Mouse (Mus musculus) right cerebral cortex, postnatal 36 days (tissue): ENCODE measurements around the gene Psmf1.

Experiments used
- DNase-seq, 2 experiments: peaks; one replicate each; pipeline ENCODE4 v3.0.0; 2022; ENCODE audit warnings: low spot score in 2 of 2, mixed read lengths in 1 of 2

Psmf1 gene

GRCm38 (mm10) chr2:151735422-151735821 lies 8.6 kb downstream of the Psmf1 start:
- DNase-seq: no peak

DNA sequence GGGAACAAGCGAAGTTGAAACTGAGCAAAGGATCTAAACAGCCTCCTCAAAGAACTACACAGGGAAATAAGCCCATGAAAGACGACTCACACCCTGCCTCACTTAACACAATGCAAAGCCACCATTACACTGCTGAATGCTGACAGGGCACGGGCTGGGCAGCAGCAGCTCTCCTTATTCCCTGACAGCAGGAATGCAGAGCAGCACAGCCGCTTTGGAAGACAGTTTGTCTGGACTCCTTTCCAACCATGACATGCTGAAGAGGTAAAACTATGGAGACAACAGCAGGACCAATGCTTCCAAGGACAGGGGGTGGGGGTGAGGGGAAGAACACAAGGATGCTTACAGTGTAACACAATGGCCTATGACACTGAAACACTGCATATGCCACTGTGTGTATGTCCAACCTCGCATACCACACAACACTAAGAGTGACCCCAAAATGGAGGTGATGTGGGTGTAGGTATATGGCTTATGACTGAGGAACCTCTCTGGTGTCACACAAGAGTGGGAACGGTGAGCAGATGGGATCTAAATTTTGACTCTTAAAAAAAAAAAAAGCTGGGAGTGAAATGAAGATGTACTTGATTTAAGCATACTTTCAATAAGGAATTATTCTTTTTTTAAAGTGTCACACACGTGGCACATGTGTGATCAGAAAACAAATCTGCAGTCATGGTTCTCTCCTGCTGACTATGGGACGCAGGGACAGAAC lies 10.7 kb downstream of the Psmf1 start:
- DNase-seq: no peak

- DNase-seq: no peak
Observed at GRCm38 (mm10) chr2:151724094-151724493, 19.9 kb downstream of the Psmf1 start.

DNA sequence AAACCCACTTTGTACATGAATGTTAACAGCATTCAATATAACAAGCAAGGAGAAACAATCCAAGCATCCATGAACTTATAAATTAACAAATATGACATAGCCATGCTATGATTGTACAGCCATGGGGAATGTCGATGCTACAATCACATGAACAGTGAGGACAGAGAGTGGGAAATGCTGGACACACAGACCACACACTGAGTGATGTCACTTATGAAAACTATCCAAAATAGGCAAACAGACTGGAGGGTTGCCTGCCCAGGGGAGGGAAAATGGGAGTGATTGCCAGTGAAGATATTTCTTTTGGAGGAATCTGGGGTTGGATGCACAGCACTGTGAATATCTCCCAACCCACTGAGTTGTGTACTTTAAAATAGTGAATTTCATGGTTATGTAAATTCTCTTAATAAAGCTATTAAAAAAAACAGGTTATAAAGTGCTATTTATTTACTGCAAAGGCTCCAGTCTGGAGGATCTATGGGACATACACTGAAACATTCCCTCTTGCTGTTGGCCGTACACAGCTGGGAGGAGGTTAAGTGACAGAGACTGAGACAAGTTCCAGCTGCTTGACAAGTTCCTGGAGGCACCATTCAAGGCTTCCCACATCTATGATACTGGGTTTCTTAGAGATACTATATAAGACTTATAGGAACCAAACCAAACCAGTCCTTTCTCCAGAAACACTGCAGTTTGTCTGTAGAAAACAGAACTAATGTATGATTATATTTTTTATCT lies 27.5 kb downstream of the Psmf1 start:
- no peak for DNase-seq

- DNase-seq: peak; percentile 40 to 71
Observed at GRCm38 (mm10) chr2:151715526-151715925, 28.5 kb downstream of the Psmf1 start.

DNA sequence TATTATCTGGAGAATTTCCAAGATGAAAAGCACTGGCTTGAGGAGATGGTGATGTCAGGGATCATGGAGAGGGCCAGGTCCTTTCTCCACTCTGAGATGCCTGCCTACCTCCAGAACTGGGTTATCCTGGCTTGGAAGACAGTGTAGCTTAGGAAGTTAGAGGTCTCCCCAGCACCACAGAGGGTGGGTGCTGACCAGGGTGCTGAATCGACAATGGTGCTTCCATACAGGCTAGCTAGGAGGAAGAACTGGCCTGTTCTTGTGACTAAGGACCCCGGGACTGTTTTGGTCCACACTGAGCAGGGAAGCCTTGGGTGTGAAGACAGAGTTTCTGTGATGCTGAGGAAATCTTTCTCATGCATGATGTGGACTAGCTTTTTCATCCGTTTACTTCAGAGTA lies 31.3 kb downstream of the Psmf1 start:
- no peak for DNase-seq

DNA sequence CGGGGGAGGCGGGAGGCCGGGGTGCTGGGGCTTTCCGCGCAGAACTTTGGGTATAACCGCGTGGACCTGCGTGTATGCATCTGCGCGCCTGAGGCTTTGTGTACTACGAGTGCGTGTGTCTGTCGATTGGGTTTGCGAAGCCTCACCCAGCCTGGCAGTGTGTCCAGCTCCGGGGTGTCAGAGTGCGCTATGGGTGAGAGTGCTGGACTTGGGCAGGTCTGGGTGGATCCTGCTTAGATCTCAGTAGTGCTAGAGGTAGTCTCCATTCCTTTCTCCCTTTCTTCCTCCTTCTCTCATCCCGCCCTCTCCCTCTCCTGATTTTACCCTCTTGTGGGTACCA lies 41.2 kb downstream of the Psmf1 start:
- DNase-seq: peak in 1 of 2 experiments; percentile 16

DNA sequence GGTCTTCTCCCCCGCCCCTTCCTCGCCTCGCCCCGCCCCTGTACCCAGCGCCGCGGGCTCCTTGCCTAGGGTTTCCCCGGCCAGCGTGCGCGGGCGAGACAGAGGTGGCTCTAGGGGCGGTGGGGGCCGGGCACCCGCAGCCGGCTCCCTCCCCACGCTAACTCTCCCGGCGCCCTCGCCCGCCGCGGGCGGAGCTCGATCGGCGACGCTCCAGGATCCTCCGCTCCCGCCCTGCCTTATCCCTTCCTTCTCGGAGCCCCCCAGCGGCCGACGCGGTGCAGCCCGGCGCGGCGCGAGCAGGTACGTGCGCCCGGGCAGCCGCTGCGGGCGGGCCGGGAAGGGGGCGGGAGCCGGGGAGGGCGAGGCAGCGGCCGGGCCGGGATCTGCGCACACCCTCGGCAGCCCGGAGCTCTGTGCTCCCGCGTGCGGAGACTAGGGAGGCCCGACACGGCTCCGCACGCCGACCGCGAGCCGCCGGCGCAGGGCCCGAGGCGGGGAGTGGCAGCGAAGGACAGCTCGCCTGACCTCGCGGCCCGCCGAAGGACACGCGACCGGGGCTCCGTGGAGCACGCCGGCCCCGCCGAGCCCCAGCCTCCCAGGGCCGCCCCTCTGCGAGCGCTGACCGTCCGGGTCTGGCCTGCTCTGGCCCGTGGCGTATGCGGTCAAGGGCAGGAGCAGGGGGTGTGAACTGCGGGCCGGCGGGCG lies 41.7 kb downstream of the Psmf1 start:
- DNase-seq: peak in 1 of 2 experiments; percentile 29

- DNase-seq: no peak
Observed at GRCm38 (mm10) chr2:151701231-151702145, 42.5 kb downstream of the Psmf1 start, which contains the start of gene Tmem74b. TSS of gene Tmem74b (plus strand) at chr2:151702008.

GRCm38 (mm10) chr2:151682976-151683375 lies 61.0 kb downstream of the Psmf1 start:
- DNase-seq: no peak

GRCm38 (mm10) chr2:151682357-151682756 lies 61.6 kb downstream of the Psmf1 start:
- DNase-seq: no peak

DNA sequence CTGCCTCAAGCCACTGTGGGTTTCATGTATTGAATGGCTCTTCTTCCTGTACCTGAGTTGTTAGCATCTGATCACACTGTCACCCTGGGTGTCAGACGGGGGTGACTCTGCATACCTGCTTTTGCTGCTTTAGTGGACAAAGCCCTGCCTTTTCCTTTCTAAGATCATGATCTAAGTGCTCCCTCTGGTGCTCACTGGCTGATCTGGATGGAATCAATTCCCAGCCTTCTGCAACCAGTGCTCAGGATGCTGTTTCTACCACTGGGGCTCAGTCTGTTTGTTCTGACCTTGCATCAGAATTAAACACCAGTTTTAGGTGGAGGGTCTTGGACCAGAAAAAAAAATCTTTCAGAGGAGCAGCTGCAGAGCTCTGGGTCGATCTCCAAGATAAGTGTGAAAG lies 67.8 kb downstream of the Psmf1 start:
- DNase-seq: no peak

- DNase-seq: no peak
Observed at GRCm38 (mm10) chr2:151670968-151671329, 73.0 kb downstream of the Psmf1 start.

- no peak for DNase-seq
Observed at GRCm38 (mm10) chr2:151670026-151670967, 73.7 kb downstream of the Psmf1 start.

DNA sequence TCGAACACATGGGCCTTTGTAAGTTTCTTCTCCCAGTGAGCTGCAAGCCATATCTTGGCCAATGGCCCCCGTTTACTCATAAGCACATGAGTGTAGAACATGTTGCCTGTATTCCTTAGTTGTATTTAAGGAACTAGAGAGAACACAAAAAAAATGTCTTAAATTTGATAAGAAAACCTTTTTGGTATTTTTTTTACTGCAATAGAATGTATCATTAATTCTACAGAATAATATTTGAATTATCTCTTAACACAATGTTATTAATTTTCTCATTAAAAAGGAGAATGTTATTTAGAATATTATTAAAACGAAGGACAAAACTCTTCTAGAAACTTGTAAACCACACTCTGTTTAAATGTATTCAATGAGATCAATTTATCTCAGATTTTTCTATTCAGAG lies 75.6 kb downstream of the Psmf1 start, which contains the start of gene Rad21l:
TSS of gene Rad21l (minus strand) at position 101 of the 400 bp plus-strand sequence.
- no peak for DNase-seq
